Mouse (Mus musculus): ENCODE data around the gene Ift81. TPM values are rescaled to one million over a fixed set of nuclear protein-coding genes. Genes with fewer than 3 reads are reported as not detected.

The Ift81 gene
- polyA plus RNA-seq, 2 experiments = 0.93 to 2.2 TPM

- ATAC-seq (ENCODE audit: insufficient read depth) = no peak
- Histone ChIP-seq H3K27ac (no peak overlapping the region), H3K4me1 (replicated peaks; ENCODE audit: control insufficient read depth in 2 of 2, insufficient read depth in 2 of 2, low read length in 1 of 2) (peaks cover 0 to 4% of the 10 kb centered on the region in 2 experiments; a peak in 1 of 4 replicates), H3K9me3 (ENCODE audit: control insufficient read depth, low read length) (no peaks in the 10 kb centered on the region), H3K27me3 (ENCODE audit: control insufficient read depth, insufficient read depth, low read length) (no peaks in the 10 kb centered on the region), H3K4me2 (ENCODE audit: low read depth) (no peak overlapping the region), H3K4me3 (ENCODE audit: insufficient read depth in 1 of 2, low read depth in 2 of 2, low read length in 2 of 2) (no peak overlapping the region), H3K9ac (replicated peaks) (no peak overlapping the region), H3K36me3 (replicated peaks; ENCODE audit: control insufficient read depth, insufficient read depth, low read depth) (no peaks in the 10 kb centered on the region)
- DNase-seq (ENCODE audit: low read depth in 3 of 3, low spot score in 3 of 3) = no peak
- WGBS (ENCODE audit: insufficient replicate concordance) = 63% methylated on average over 3 of the region's 3 CpGs
- TF ChIP-seq EP300 (IDR thresholded peaks at IDR 0.05; ENCODE audit: low read depth) (no peak), CTCF (IDR thresholded peaks at IDR 0.05; ENCODE audit: low read depth) (no peak)
Measured at GRCm38 (mm10) chr5:122524244-122524643, 90.1 kb downstream of the Ift81 start.

GRCm38 (mm10) chr5:122521130-122521473, 93.2 kb downstream of the Ift81 start:
- Histone ChIP-seq H3K36me3 (replicated peaks; ENCODE audit: control insufficient read depth, insufficient read depth, low read depth) (no peaks in the 10 kb centered on the region), H3K27me3 (ENCODE audit: control insufficient read depth, insufficient read depth, low read length) (no peaks in the 10 kb centered on the region; the same call in 1 of the 2 replicates), H3K4me1 (replicated peaks; ENCODE audit: control insufficient read depth in 2 of 2, insufficient read depth in 2 of 2, low read length in 1 of 2) (no peaks in the 10 kb centered on the region; a peak in 1 of 4 replicates), H3K9ac (replicated peaks) (no peak overlapping the region), H3K4me2 (ENCODE audit: low read depth) (no peak overlapping the region), H3K4me3 (ENCODE audit: insufficient read depth in 1 of 2, low read depth in 2 of 2, low read length in 2 of 2) (no peak overlapping the region), H3K27ac (no peak overlapping the region), H3K9me3 (ENCODE audit: control insufficient read depth, low read length) (no peaks in the 10 kb centered on the region)
- WGBS (ENCODE audit: insufficient replicate concordance) = 47% methylated on average over 3 of the region's 3 CpGs
- DNase-seq (ENCODE audit: low read depth in 3 of 3, low spot score in 3 of 3) = no peak
- no peak for ATAC-seq (ENCODE audit: insufficient read depth)
- TF ChIP-seq EP300 (IDR thresholded peaks at IDR 0.05; ENCODE audit: low read depth) = no peak
- no peak for TF ChIP-seq CTCF (IDR thresholded peaks at IDR 0.05; ENCODE audit: low read depth)

- no peak overlapping the region for H3K9ac ChIP-seq (replicated peaks)
- H3K4me2 ChIP-seq (ENCODE audit: low read depth) = no peak overlapping the region
- ATAC-seq (ENCODE audit: insufficient read depth) (no peak), DNase-seq (ENCODE audit: low read depth in 3 of 3, low spot score in 3 of 3) (no peak)
- TF ChIP-seq CTCF (IDR thresholded peaks at IDR 0.05; ENCODE audit: low read depth) = no peak
- TF ChIP-seq EP300 (IDR thresholded peaks at IDR 0.05; ENCODE audit: low read depth) = no peak
- no peaks in the 10 kb centered on the region for H3K36me3 ChIP-seq (replicated peaks; ENCODE audit: control insufficient read depth, insufficient read depth, low read depth)
- 44% methylated on average over 23 of the region's 23 CpGs for WGBS (ENCODE audit: insufficient replicate concordance)
- no peak overlapping the region for H3K4me3 ChIP-seq (ENCODE audit: insufficient read depth in 1 of 2, low read depth in 2 of 2, low read length in 2 of 2)
- H3K4me1 ChIP-seq (replicated peaks; ENCODE audit: control insufficient read depth in 2 of 2, insufficient read depth in 2 of 2, low read length in 1 of 2) = no peaks in the 10 kb centered on the region; a peak in 1 of 4 replicates
- no peak overlapping the region for H3K27ac ChIP-seq
- H3K27me3 ChIP-seq (ENCODE audit: control insufficient read depth, insufficient read depth, low read length) = no peaks in the 10 kb centered on the region; the same call in 1 of the 2 replicates
- no peaks in the 10 kb centered on the region for H3K9me3 ChIP-seq (ENCODE audit: control insufficient read depth, low read length)
Measured at GRCm38 (mm10) chr5:122520254-122521129, 93.8 kb downstream of the Ift81 start.

GRCm38 (mm10) chr5:122519043-122519660, 95.2 kb downstream of the Ift81 start:
- Histone ChIP-seq H3K4me2 (ENCODE audit: low read depth) (no peak overlapping the region), H3K27me3 (ENCODE audit: control insufficient read depth, insufficient read depth, low read length) (no peaks in the 10 kb centered on the region; the same call in 1 of the 2 replicates), H3K27ac (no peak overlapping the region), H3K9ac (replicated peaks) (no peak overlapping the region), H3K4me3 (ENCODE audit: insufficient read depth in 1 of 2, low read depth in 2 of 2, low read length in 2 of 2) (no peak overlapping the region), H3K36me3 (replicated peaks; ENCODE audit: control insufficient read depth, insufficient read depth, low read depth) (no peaks in the 10 kb centered on the region), H3K9me3 (ENCODE audit: control insufficient read depth, low read length) (no peaks in the 10 kb centered on the region), H3K4me1 (replicated peaks; ENCODE audit: control insufficient read depth in 2 of 2, insufficient read depth in 2 of 2, low read length in 1 of 2) (no peaks in the 10 kb centered on the region)
- DNase-seq (ENCODE audit: low read depth in 3 of 3, low spot score in 3 of 3) (no peak), ATAC-seq (ENCODE audit: insufficient read depth) (no peak)
- TF ChIP-seq EP300 (IDR thresholded peaks at IDR 0.05; ENCODE audit: low read depth) (no peak), CTCF (IDR thresholded peaks at IDR 0.05; ENCODE audit: low read depth) (no peak)
- WGBS (ENCODE audit: insufficient replicate concordance) = 33% methylated on average over 7 of the region's 7 CpGs

GRCm38 (mm10) chr5:122518247-122518646, 96.1 kb downstream of the Ift81 start:
- TF ChIP-seq CTCF (IDR thresholded peaks at IDR 0.05; ENCODE audit: low read depth) = no peak
- TF ChIP-seq EP300 (IDR thresholded peaks at IDR 0.05; ENCODE audit: low read depth) = no peak
- Histone ChIP-seq H3K36me3 (replicated peaks; ENCODE audit: control insufficient read depth, insufficient read depth, low read depth) (no peaks in the 10 kb centered on the region), H3K4me2 (ENCODE audit: low read depth) (no peak overlapping the region), H3K9ac (replicated peaks) (no peak overlapping the region), H3K4me3 (ENCODE audit: insufficient read depth in 1 of 2, low read depth in 2 of 2, low read length in 2 of 2) (no peak overlapping the region), H3K27ac (no peak overlapping the region), H3K9me3 (ENCODE audit: control insufficient read depth, low read length) (no peaks in the 10 kb centered on the region), H3K27me3 (ENCODE audit: control insufficient read depth, insufficient read depth, low read length) (no peaks in the 10 kb centered on the region; the same call in 1 of the 2 replicates), H3K4me1 (replicated peaks; ENCODE audit: control insufficient read depth in 2 of 2, insufficient read depth in 2 of 2, low read length in 1 of 2) (peaks cover 3 to 4% of the 10 kb centered on the region in 2 experiments; a peak in 2 of 4 replicates)
- 45% methylated on average over 8 of the region's 8 CpGs for WGBS (ENCODE audit: insufficient replicate concordance)
- DNase-seq (ENCODE audit: low read depth in 3 of 3, low spot score in 3 of 3) (no peak), ATAC-seq (ENCODE audit: insufficient read depth) (no peak)
